Mouse (Mus musculus) urinary bladder, postnatal 36 days (tissue): ENCODE measurements around the gene Cxcr6.
A peak's percentile ranks its signal among the peaks of the same experiment; 100 is the strongest.
"Not testable (repeated sequence)": the region's sequence is repeated elsewhere in the genome, so short reads cannot be mapped to it uniquely, and the experiment has no call there.

ENCODE experiments used
- DNase-seq, 2 experiments: peaks; one replicate each; pipeline ENCODE4 v3.0.0; 2022; ENCODE audit warnings: low spot score in 2 of 2, mixed read lengths in 1 of 2

The Cxcr6 gene

GRCm38 (mm10) chr9:123806267-123806666, at the start of gene Cxcr6:
TSS of gene Cxcr6 (plus strand) at chr9:123806475.
- DNase-seq: no peak

GRCm38 (mm10) chr9:123756752-123757151, 49.5 kb upstream of the Cxcr6 start:
- DNase-seq: no peak

GRCm38 (mm10) chr9:123757326-123757725, 48.9 kb upstream of the Cxcr6 start:
- no peak for DNase-seq

- DNase-seq: no peak
These were observed 48.1 kb upstream of the Cxcr6 start for GRCm38 (mm10) chr9:123758156-123758555.

GRCm38 (mm10) chr9:123758645-123759044, 47.6 kb upstream of the Cxcr6 start:
- no peak for DNase-seq

GRCm38 (mm10) chr9:123760806-123761205, 45.5 kb upstream of the Cxcr6 start:
- DNase-seq: no peak

GRCm38 (mm10) chr9:123762886-123763285, 43.4 kb upstream of the Cxcr6 start:
- DNase-seq: no peak

- no peak for DNase-seq
These were observed 42.5 kb upstream of the Cxcr6 start for GRCm38 (mm10) chr9:123763771-123764170.

- DNase-seq: no peak
These were observed 39.3 kb upstream of the Cxcr6 start for GRCm38 (mm10) chr9:123766996-123767395.

GRCm38 (mm10) chr9:123768443-123768842, 37.8 kb upstream of the Cxcr6 start:
- no peak for DNase-seq

- no peak for DNase-seq
These were observed 36.7 kb upstream of the Cxcr6 start for GRCm38 (mm10) chr9:123769532-123769931.

- not testable (repeated sequence) for DNase-seq
These were observed 33.0 kb upstream of the Cxcr6 start for GRCm38 (mm10) chr9:123773299-123773698.

- no peak for DNase-seq
These were observed 17.3 kb upstream of the Cxcr6 start for GRCm38 (mm10) chr9:123788855-123789529.

- DNase-seq: peak; percentile 10 to 26
These were observed 10.1 kb upstream of the Cxcr6 start for GRCm38 (mm10) chr9:123796174-123796573.

- DNase-seq: no peak
These were observed 4.7 kb upstream of the Cxcr6 start for GRCm38 (mm10) chr9:123801527-123801926.

GRCm38 (mm10) chr9:123802421-123802820, 3.9 kb upstream of the Cxcr6 start:
- DNase-seq: no peak

- DNase-seq: no peak
These were observed 3.4 kb upstream of the Cxcr6 start for GRCm38 (mm10) chr9:123802896-123803295.

- DNase-seq: no peak
These were observed 1.0 kb upstream of the Cxcr6 start for GRCm38 (mm10) chr9:123805241-123805640.

- no peak for DNase-seq
These were observed 2.3 kb downstream of the Cxcr6 start for GRCm38 (mm10) chr9:123808583-123808982.

GRCm38 (mm10) chr9:123811831-123812230, 5.6 kb downstream of the Cxcr6 start:
- DNase-seq: no peak

GRCm38 (mm10) chr9:123814326-123814725, 8.1 kb downstream of the Cxcr6 start:
- DNase-seq: no peak

- DNase-seq: no peak
These were observed 8.5 kb downstream of the Cxcr6 start for GRCm38 (mm10) chr9:123814821-123815220.

- DNase-seq: no peak
These were observed 9.2 kb downstream of the Cxcr6 start for GRCm38 (mm10) chr9:123815444-123815843.

- no peak for DNase-seq
These were observed 9.7 kb downstream of the Cxcr6 start for GRCm38 (mm10) chr9:123815996-123816395.
